Mouse (Mus musculus): Measurements from ENCODE around the gene Cped1. TPM values are rescaled to one million over a fixed set of nuclear protein-coding genes. Genes with fewer than 3 reads are reported as not detected.

Cped1 gene
- polyA plus RNA-seq, 1 experiment from 2014 or later: 42.0 TPM

DNA sequence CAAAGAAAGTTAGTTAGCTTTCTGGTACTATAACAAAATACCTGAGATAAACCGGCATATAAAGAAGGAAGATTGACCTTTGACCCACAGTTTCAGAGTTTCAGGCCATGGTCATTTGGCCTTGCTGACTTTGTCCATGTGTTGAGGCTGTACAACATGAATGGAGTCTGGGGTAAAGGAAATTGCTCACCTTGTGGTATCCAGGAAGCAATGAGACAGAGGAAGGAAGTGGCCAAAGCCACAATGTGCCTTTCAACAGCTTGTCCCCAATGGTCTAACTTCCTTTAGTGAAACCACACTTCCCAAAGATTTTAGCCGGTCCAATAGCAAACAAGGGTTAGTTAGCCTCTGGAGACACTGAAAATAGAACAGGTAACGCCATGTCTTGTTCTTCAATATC, 65.8 kb downstream of the Cped1 start:
- Histone ChIP-seq H3K9me3 (ENCODE audit: low read depth, low read length) (no peaks in the 10 kb centered on the region), H3K27ac (ENCODE audit: low read depth) (no peak overlapping the region), H3K4me2 (no peak overlapping the region), H3K9ac (no peak overlapping the region), H3K27me3 (ENCODE audit: insufficient read depth, low read length) (no peaks in the 10 kb centered on the region), H3K36me3 (ENCODE audit: insufficient read depth) (0 out of 2 replicates have a peak, but pooled peaks cover 7% of the 10 kb centered on the region), H3K4me1 (ENCODE audit: insufficient read depth) (peaks cover 4% of the 10 kb centered on the region), H3K4me3 (ENCODE audit: low read depth, low read length) (no peak overlapping the region)
- ATAC-seq (ENCODE audit: insufficient read depth) (no peak), DNase-seq (no peak)
- TF ChIP-seq CTCF (IDR thresholded peaks at IDR 0.05; ENCODE audit: low read depth): no peak
- 87% methylated on average over 3 of the region's 3 CpGs for WGBS

DNA sequence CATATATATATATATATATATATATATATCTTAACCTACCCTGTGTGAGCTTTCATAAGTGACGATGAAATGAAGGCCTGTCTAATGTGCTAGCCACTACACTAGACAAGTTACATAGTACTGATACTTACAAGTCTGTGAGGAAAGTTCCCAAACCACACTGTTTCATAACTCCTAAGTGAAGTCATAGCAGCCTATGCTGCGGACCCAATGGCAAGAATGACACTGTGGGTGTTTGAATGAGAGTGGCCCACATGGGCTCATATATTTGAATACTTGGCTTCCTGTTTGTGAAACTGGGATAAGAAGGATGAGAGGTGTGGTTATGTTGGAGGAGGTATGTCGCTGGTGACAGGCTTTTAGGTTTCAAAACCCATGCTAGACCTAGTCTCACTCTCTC, 67.3 kb downstream of the Cped1 start:
- DNase-seq (no peak), ATAC-seq (ENCODE audit: insufficient read depth) (no peak)
- H3K9me3 ChIP-seq (ENCODE audit: low read depth, low read length): no peaks in the 10 kb centered on the region
- no peak overlapping the region for H3K4me3 ChIP-seq (ENCODE audit: low read depth, low read length)
- H3K36me3 ChIP-seq (ENCODE audit: insufficient read depth): 0 out of 2 replicates have a peak, but pooled peaks cover 7% of the 10 kb centered on the region
- H3K9ac ChIP-seq: no peak overlapping the region
- no peak overlapping the region for H3K27ac ChIP-seq (ENCODE audit: low read depth)
- H3K27me3 ChIP-seq (ENCODE audit: insufficient read depth, low read length): no peaks in the 10 kb centered on the region
- no peak for TF ChIP-seq CTCF (IDR thresholded peaks at IDR 0.05; ENCODE audit: low read depth)
- WGBS: 89% methylated on average over 3 of the region's 3 CpGs
- no peak overlapping the region for H3K4me2 ChIP-seq
- peaks cover 4% of the 10 kb centered on the region for H3K4me1 ChIP-seq (ENCODE audit: insufficient read depth)

- WGBS: 62% methylated on average over 4 of the region's 4 CpGs
- Histone ChIP-seq H3K4me1 (ENCODE audit: insufficient read depth) (no peaks in the 10 kb centered on the region), H3K9ac (no peak overlapping the region), H3K4me2 (no peak overlapping the region), H3K27ac (ENCODE audit: low read depth) (no peak overlapping the region), H3K36me3 (ENCODE audit: insufficient read depth) (0 out of 2 replicates have a peak, but pooled peaks cover 8% of the 10 kb centered on the region), H3K27me3 (ENCODE audit: insufficient read depth, low read length) (no peaks in the 10 kb centered on the region), H3K9me3 (ENCODE audit: low read depth, low read length) (no peaks in the 10 kb centered on the region), H3K4me3 (ENCODE audit: low read depth, low read length) (no peak overlapping the region)
- no peak for DNase-seq
- TF ChIP-seq CTCF (IDR thresholded peaks at IDR 0.05; ENCODE audit: low read depth): no peak
- no peak for ATAC-seq (ENCODE audit: insufficient read depth)
Measured at GRCm38 (mm10) chr6:22064341-22064740, 78.6 kb downstream of the Cped1 start.

- Histone ChIP-seq H3K4me2 (peak overlapping the region; percentile 21; the same call in 1 of the 2 replicates), H3K9me3 (ENCODE audit: low read depth, low read length) (no peaks in the 10 kb centered on the region), H3K4me1 (ENCODE audit: insufficient read depth) (peaks cover 7% of the 10 kb centered on the region; the same call in 1 of the 2 replicates), H3K27me3 (ENCODE audit: insufficient read depth, low read length) (no peaks in the 10 kb centered on the region), H3K9ac (no peak overlapping the region), H3K27ac (ENCODE audit: low read depth) (no peak overlapping the region), H3K4me3 (ENCODE audit: low read depth, low read length) (no peak overlapping the region), H3K36me3 (ENCODE audit: insufficient read depth) (no peaks in the 10 kb centered on the region)
- no peak for TF ChIP-seq CTCF (IDR thresholded peaks at IDR 0.05; ENCODE audit: low read depth)
- WGBS: 72% methylated on average over 15 of the region's 15 CpGs
- DNase-seq (no peak), ATAC-seq (ENCODE audit: insufficient read depth) (no peak)
Measured at GRCm38 (mm10) chr6:22070603-22071322, 85.0 kb downstream of the Cped1 start.

GRCm38 (mm10) chr6:22071323-22071840, 85.7 kb downstream of the Cped1 start:
- Histone ChIP-seq H3K4me1 (ENCODE audit: insufficient read depth) (peaks cover 7% of the 10 kb centered on the region; the same call in 1 of the 2 replicates), H3K9ac (no peak overlapping the region), H3K4me3 (ENCODE audit: low read depth, low read length) (no peak overlapping the region), H3K27me3 (ENCODE audit: insufficient read depth, low read length) (no peaks in the 10 kb centered on the region), H3K9me3 (ENCODE audit: low read depth, low read length) (no peaks in the 10 kb centered on the region), H3K27ac (ENCODE audit: low read depth) (no peak overlapping the region), H3K36me3 (ENCODE audit: insufficient read depth) (no peaks in the 10 kb centered on the region), H3K4me2 (peak overlapping the region; percentile 21; the same call in 1 of the 2 replicates)
- ATAC-seq (ENCODE audit: insufficient read depth): no peak
- DNase-seq: peak; percentile 77
- TF ChIP-seq CTCF (IDR thresholded peaks at IDR 0.05; ENCODE audit: low read depth): peak; percentile 52
- WGBS: 29% methylated on average over 4 of the region's 4 CpGs

- H3K4me1 ChIP-seq (ENCODE audit: insufficient read depth): peaks cover 7% of the 10 kb centered on the region; the same call in 1 of the 2 replicates
- no peaks in the 10 kb centered on the region for H3K27me3 ChIP-seq (ENCODE audit: insufficient read depth, low read length)
- no peaks in the 10 kb centered on the region for H3K36me3 ChIP-seq (ENCODE audit: insufficient read depth)
- H3K4me2 ChIP-seq: no peak overlapping the region
- no peaks in the 10 kb centered on the region for H3K9me3 ChIP-seq (ENCODE audit: low read depth, low read length)
- DNase-seq (no peak), ATAC-seq (ENCODE audit: insufficient read depth) (no peak)
- TF ChIP-seq CTCF (IDR thresholded peaks at IDR 0.05; ENCODE audit: low read depth): peak; percentile 22; the same call in 1 of the 2 replicates
- H3K27ac ChIP-seq (ENCODE audit: low read depth): no peak overlapping the region
- WGBS: 59% methylated on average over 4 of the region's 4 CpGs
- H3K9ac ChIP-seq: no peak overlapping the region
- no peak overlapping the region for H3K4me3 ChIP-seq (ENCODE audit: low read depth, low read length)
Measured at GRCm38 (mm10) chr6:22072737-22073136, 87.0 kb downstream of the Cped1 start.
